Mouse (Mus musculus) E14TG2a.4 (cell line): ENCODE measurements around the gene Syk.
A peak's percentile ranks its signal among the peaks of the same experiment; 100 is the strongest.

Experiments used
- H3K27me3 ChIP-seq: 2 replicates; pipeline ENCODE4 v1.6.1; 2014; ENCODE audit warnings: low read length, control low read depth; ENCODE audit not compliant: insufficient read depth
- H3K36me3 ChIP-seq: 2 replicates; pipeline ENCODE4 v1.6.1; 2014; ENCODE audit warnings: low read length, control low read depth; ENCODE audit not compliant: insufficient read depth
- H3K4me1 ChIP-seq: replicated peaks from 2 replicates; pipeline ENCODE4 v1.6.1; 2014; ENCODE audit warnings: low read depth, low read length, control low read depth
- H3K4me3 ChIP-seq: replicated peaks from 2 replicates; pipeline ENCODE4 v1.5.1; 2014; ENCODE audit warnings: mild to moderate bottlenecking, low read length
- H3K9me3 ChIP-seq: 2 replicates; pipeline ENCODE4 v1.6.1; 2014; ENCODE audit warnings: low read length, control low read depth
- CTCF ChIP-seq: conservative IDR thresholded peaks from 2 replicates; pipeline ENCODE4 v1.5.1; 2014; ENCODE audit warnings: low read length
- NANOG ChIP-seq: IDR thresholded peaks from 2 replicates; pipeline ENCODE4 v1.6.1; 2014; ENCODE audit warnings: borderline replicate concordance, low read length, mixed read lengths
- POU5F1 ChIP-seq: IDR thresholded peaks from 2 replicates; pipeline ENCODE4 v1.6.1; 2014; ENCODE audit warnings: low read length, borderline replicate concordance

The Syk gene

GRCm38 (mm10) chr13:52654830-52655308 is 71.9 kb downstream of the Syk start:
- TF ChIP-seq NANOG = no peak
- no peak for TF ChIP-seq CTCF
- no peak for TF ChIP-seq POU5F1
- H3K4me1 ChIP-seq = peaks cover 9% of the 10 kb centered on the region
- peaks cover 32% of the 10 kb centered on the region for H3K27me3 ChIP-seq
- no peak overlapping the region for H3K4me3 ChIP-seq
- no peaks in the 10 kb centered on the region for H3K9me3 ChIP-seq
- H3K36me3 ChIP-seq = no peaks in the 10 kb centered on the region

GRCm38 (mm10) chr13:52657966-52658365 is 75.0 kb downstream of the Syk start:
- no peak overlapping the region for H3K4me3 ChIP-seq
- TF ChIP-seq POU5F1 (no peak), NANOG (no peak), CTCF (no peak)
- no peaks in the 10 kb centered on the region for H3K36me3 ChIP-seq
- peaks cover 9% of the 10 kb centered on the region for H3K4me1 ChIP-seq
- no peaks in the 10 kb centered on the region for H3K9me3 ChIP-seq
- H3K27me3 ChIP-seq = peaks cover 35% of the 10 kb centered on the region

DNA sequence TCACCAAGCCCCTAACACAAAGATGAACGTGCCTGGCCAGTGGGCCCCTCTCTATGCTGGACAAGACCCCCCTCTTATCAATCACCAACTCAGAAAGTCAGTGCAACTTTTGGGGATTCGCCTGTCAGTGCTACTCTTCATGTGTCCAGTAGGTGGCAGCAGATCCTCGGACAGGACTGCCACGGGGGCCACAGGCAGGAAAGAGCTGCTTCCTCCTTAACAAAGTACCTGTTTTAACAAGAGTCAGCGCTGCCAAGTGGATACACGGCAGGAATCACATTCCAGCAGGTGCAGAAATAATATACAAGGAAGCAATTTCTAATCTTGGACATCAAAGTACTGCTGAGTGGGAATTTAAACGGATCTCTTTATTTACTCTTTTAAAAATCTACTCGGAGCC is 75.5 kb downstream of the Syk start:
- peaks cover 35% of the 10 kb centered on the region for H3K27me3 ChIP-seq
- TF ChIP-seq POU5F1 = no peak
- TF ChIP-seq CTCF = peak; percentile 86
- TF ChIP-seq NANOG = no peak
- no peak overlapping the region for H3K4me3 ChIP-seq
- no peaks in the 10 kb centered on the region for H3K36me3 ChIP-seq
- H3K9me3 ChIP-seq = no peaks in the 10 kb centered on the region
- peaks cover 9% of the 10 kb centered on the region for H3K4me1 ChIP-seq

DNA sequence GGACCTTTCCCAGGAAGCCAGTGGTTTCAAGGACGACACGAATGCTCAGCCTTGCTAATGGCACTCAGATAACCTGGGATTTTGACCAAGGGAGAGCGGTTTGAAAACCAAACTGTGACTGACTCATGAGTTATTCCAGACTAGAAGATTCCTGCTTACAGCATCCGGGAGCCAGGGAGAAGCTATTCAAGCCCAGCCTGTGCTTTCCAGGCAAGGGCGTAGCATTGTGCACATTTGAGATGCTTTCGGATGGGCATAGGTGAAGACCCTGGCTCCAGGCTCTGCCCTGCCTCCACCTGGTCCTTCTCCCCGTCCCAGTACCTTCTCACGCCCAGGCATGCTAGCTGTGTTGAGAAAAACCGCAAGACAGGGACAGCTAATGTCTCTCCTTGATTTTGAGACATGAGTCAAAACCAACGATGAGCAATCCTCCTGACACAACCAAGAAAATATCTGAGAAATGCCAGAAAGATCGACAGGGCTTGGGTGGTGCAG is 76.2 kb downstream of the Syk start:
- H3K27me3 ChIP-seq = peaks cover 31% of the 10 kb centered on the region
- no peaks in the 10 kb centered on the region for H3K9me3 ChIP-seq
- TF ChIP-seq POU5F1 (no peak), NANOG (no peak), CTCF (no peak)
- H3K4me3 ChIP-seq = no peak overlapping the region
- H3K36me3 ChIP-seq = no peaks in the 10 kb centered on the region
- peaks cover 9% of the 10 kb centered on the region for H3K4me1 ChIP-seq

DNA sequence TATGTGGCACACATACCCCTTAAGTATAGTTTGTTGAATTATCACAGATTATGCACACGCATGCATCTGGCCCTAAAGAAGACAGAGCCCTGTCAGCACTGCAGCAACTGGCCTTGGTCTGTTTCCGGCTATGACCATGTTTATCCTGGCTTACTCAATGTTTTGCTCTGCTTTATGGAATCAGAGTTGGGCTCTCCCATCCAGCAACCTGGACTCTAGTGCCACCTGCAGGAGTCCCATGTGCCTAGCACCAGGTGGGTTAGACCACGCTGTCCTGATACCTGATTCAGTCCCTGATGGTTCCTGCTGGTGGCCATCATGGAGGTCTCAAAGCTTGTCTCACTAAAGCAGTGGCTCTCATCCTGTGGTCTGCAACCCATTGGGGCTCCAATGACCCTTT is 86.9 kb downstream of the Syk start:
- no peaks in the 10 kb centered on the region for H3K27me3 ChIP-seq
- no peaks in the 10 kb centered on the region for H3K9me3 ChIP-seq
- no peaks in the 10 kb centered on the region for H3K4me1 ChIP-seq
- TF ChIP-seq NANOG (no peak), CTCF (peak; percentile 49)
- H3K36me3 ChIP-seq = no peaks in the 10 kb centered on the region
- no peak overlapping the region for H3K4me3 ChIP-seq

- peaks cover 6% of the 10 kb centered on the region for H3K9me3 ChIP-seq
Observed at GRCm38 (mm10) chr13:52673272-52673671, 90.3 kb downstream of the Syk start.

GRCm38 (mm10) chr13:52673856-52674255 is 90.9 kb downstream of the Syk start:
- TF ChIP-seq POU5F1 = no peak
- no peak for TF ChIP-seq CTCF
- TF ChIP-seq NANOG = no peak
- no peaks in the 10 kb centered on the region for H3K4me1 ChIP-seq

More at GRCm38 (mm10) chr13:52673272-52673671, 90.3 kb downstream of the Syk start:
- Histone ChIP-seq H3K36me3 (no peaks in the 10 kb centered on the region), H3K27me3 (no peaks in the 10 kb centered on the region), H3K4me1 (no peaks in the 10 kb centered on the region), H3K4me3 (no peak overlapping the region)
- TF ChIP-seq POU5F1 (no peak), NANOG (no peak), CTCF (no peak)

GRCm38 (mm10) chr13:52674839-52675238 is 91.9 kb downstream of the Syk start:
- Histone ChIP-seq H3K9me3 (peaks cover 6% of the 10 kb centered on the region), H3K36me3 (no peaks in the 10 kb centered on the region), H3K27me3 (no peaks in the 10 kb centered on the region; the same call in 1 of the 2 replicates), H3K4me1 (no peaks in the 10 kb centered on the region), H3K4me3 (no peak overlapping the region)
- TF ChIP-seq CTCF (no peak), NANOG (no peak), POU5F1 (no peak)

More at GRCm38 (mm10) chr13:52673856-52674255, 90.9 kb downstream of the Syk start:
- no peak overlapping the region for H3K4me3 ChIP-seq
- H3K27me3 ChIP-seq = no peaks in the 10 kb centered on the region
- H3K36me3 ChIP-seq = no peaks in the 10 kb centered on the region
- peaks cover 6% of the 10 kb centered on the region for H3K9me3 ChIP-seq
